Mouse (Mus musculus): ENCODE results near the gene Pyroxd2. TPM values are rescaled to one million over a fixed set of nuclear protein-coding genes. Genes with fewer than 3 reads are reported as not detected.

Gene Pyroxd2
- polyA plus RNA-seq, 1 experiment from 2014 or later: 0.52 TPM

DNA sequence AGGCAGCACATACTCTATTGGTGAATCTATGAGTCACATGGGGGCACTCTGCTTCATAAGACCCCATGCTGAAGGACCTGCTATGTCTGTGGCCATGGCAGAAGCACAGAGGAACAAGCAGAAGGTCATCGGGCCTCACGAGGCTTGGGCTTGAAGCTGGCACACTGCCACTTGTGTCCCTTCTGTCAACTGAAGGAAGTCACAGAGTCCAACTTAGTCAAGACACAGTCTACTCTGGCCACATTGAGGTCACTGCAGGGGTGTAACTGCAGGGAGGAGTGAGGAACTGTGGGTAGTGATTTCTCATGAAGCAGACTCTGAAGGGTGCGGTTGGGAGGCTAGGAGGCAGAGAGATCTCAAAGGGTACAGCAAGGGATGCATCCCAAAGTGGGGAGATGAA lies 75.1 kb downstream of the Pyroxd2 start:
- ATAC-seq (replicated peaks; ENCODE audit: insufficient number of reproducible peaks, low FRiP score, low TSS enrichment, low read depth): no peak
- WGBS: 93% methylated on average over 3 of the region's 3 CpGs

GRCm38 (mm10) chr19:42676931-42677330 lies 75.6 kb downstream of the Pyroxd2 start:
- 78% methylated on average over 3 of the region's 3 CpGs for WGBS

More for the DNA sequence above, 75.1 kb downstream of the Pyroxd2 start:
- Histone ChIP-seq H3K36me3 (replicated peaks; ENCODE audit: control insufficient read depth, insufficient read depth, low read depth, low read length) (no peaks in the 10 kb centered on the region), H3K27me3 (ENCODE audit: control insufficient read depth, insufficient read depth, low read length) (no peaks in the 10 kb centered on the region), H3K9ac (replicated peaks; ENCODE audit: low read length) (no peak overlapping the region), H3K9me3 (replicated peaks; ENCODE audit: control insufficient read depth, low read length) (no peaks in the 10 kb centered on the region), H3K4me2 (ENCODE audit: low read depth, low read length) (no peak overlapping the region), H3K4me1 (ENCODE audit: control insufficient read depth, insufficient read depth, low read length) (no peaks in the 10 kb centered on the region), H3K4me3 (ENCODE audit: low read depth, low read length) (no peak overlapping the region), H3K27ac (replicated peaks; ENCODE audit: low read depth, low read length) (no peak overlapping the region)
- no peak for DNase-seq (ENCODE audit: low spot score)

More at GRCm38 (mm10) chr19:42676931-42677330, 75.6 kb downstream of the Pyroxd2 start:
- H3K4me1 ChIP-seq (ENCODE audit: control insufficient read depth, insufficient read depth, low read length): no peaks in the 10 kb centered on the region
- H3K36me3 ChIP-seq (replicated peaks; ENCODE audit: control insufficient read depth, insufficient read depth, low read depth, low read length): no peaks in the 10 kb centered on the region
- H3K9me3 ChIP-seq (replicated peaks; ENCODE audit: control insufficient read depth, low read length): no peaks in the 10 kb centered on the region
- DNase-seq (ENCODE audit: low spot score): no peak
- no peak overlapping the region for H3K9ac ChIP-seq (replicated peaks; ENCODE audit: low read length)
- no peak for ATAC-seq (replicated peaks; ENCODE audit: insufficient number of reproducible peaks, low FRiP score, low TSS enrichment, low read depth)
- no peak overlapping the region for H3K27ac ChIP-seq (replicated peaks; ENCODE audit: low read depth, low read length)
- H3K4me2 ChIP-seq (ENCODE audit: low read depth, low read length): no peak overlapping the region
- H3K4me3 ChIP-seq (ENCODE audit: low read depth, low read length): no peak overlapping the region
- no peaks in the 10 kb centered on the region for H3K27me3 ChIP-seq (ENCODE audit: control insufficient read depth, insufficient read depth, low read length)

Other genes starting within 250 kb of the Pyroxd2 start
- 31.3 and 36.9 TPM in 2 replicates for gene R3hcc1l, start 234.0 kb downstream of the Pyroxd2 start, polyA plus RNA-seq (2014; fragmentation: Nextera tagmentation; extraction: Ambion mirVana)
- gene Loxl4, start 140.0 kb downstream of the Pyroxd2 start, polyA plus RNA-seq (2014; fragmentation: Nextera tagmentation; extraction: Ambion mirVana): 0.06 and 0.28 TPM in 2 replicates
- gene Hps1, start 27.2 kb upstream of the Pyroxd2 start, polyA plus RNA-seq (2014; fragmentation: Nextera tagmentation; extraction: Ambion mirVana): 7.5 and 10.3 TPM in 2 replicates